In genomic region chr9:63585251-63585650, GRCm38 (mm10) we compare ENCODE assay signal across 39 mouse cellular contexts. TPM values are rescaled to one million over a fixed set of nuclear protein-coding genes. Genes with fewer than 3 reads are reported as not detected.
"Had no signal": no experiment of that assay in that cellular context is flagged by ENCODE, and none has a peak within 500 bp of the region (broad histone marks: within the 10 kb centered on the region; RNA-seq: fewer than 3 reads in every experiment).

No protein-coding gene starts in this region.

- ATAC-seq: hindbrain, embryonic 16.5 days; hindbrain, postnatal 0 days; inflammation-experienced regulatory T-cells, adult 6 months; intestine, embryonic 15.5 days had no signal

- H3K27me3 ChIP-seq: heart, embryonic 12.5 days; heart, embryonic 13.5 days; heart, embryonic 15.5 days; hindbrain, embryonic 12.5 days; hindbrain, embryonic 13.5 days; hindbrain, embryonic 15.5 days; intestine, embryonic 15.5 days; kidney, embryonic 15.5 days had no signal

- H3K4me3 ChIP-seq: heart, embryonic 10.5 days; heart, embryonic 12.5 days; heart, embryonic 13.5 days; heart, embryonic 15.5 days; hindbrain, embryonic 10.5 days; hindbrain, embryonic 12.5 days; hindbrain, embryonic 13.5 days; hindbrain, embryonic 15.5 days; intestine, embryonic 15.5 days; kidney, embryonic 15.5 days; layer of hippocampus, adult 2 months; left cerebral cortex, adult 2 months had no signal

- DNase-seq: heart, postnatal 10 days; heart, postnatal 14 days; heart, postnatal 36 days; kidney, adult 11 months; kidney, adult 18-20 months; kidney, adult 2 months; kidney, adult 8-10 months; kidney, adult 9 months; kidney, postnatal 10 days; kidney, postnatal 14 days; kidney, postnatal 25 days; kidney, postnatal 36 days; kidney, postnatal 4 days; layer of hippocampus, adult 9-11 months; layer of hippocampus, postnatal 36 days had no signal

- H3K4me1 ChIP-seq: heart, embryonic 12.5 days; hindbrain, embryonic 10.5 days; hindbrain, embryonic 12.5 days; hindbrain, embryonic 13.5 days; hindbrain, embryonic 15.5 days; kidney, embryonic 15.5 days had no signal

- H3K27ac ChIP-seq: heart, embryonic 10.5 days; heart, embryonic 13.5 days; heart, embryonic 15.5 days; hindbrain, embryonic 10.5 days; hindbrain, embryonic 12.5 days; hindbrain, embryonic 13.5 days; hindbrain, embryonic 14.5 days; hindbrain, embryonic 15.5 days; hindbrain, postnatal 0 days; intestine, embryonic 15.5 days; kidney, embryonic 15.5 days; kidney, postnatal 0 days; layer of hippocampus, adult 2 months; left cerebral cortex, adult 2 months had no signal

- H3K4me2 ChIP-seq: heart, embryonic 11.5 days; heart, embryonic 12.5 days; heart, embryonic 13.5 days; heart, embryonic 15.5 days; hindbrain, embryonic 12.5 days; hindbrain, embryonic 13.5 days; hindbrain, embryonic 14.5 days; hindbrain, embryonic 15.5 days; intestine, embryonic 15.5 days; kidney, embryonic 15.5 days had no signal

- H3K9me3 ChIP-seq: heart, embryonic 10.5 days; heart, embryonic 12.5 days; heart, embryonic 15.5 days; intestine, embryonic 15.5 days had no signal

- H3K9ac ChIP-seq: heart, embryonic 12.5 days; heart, embryonic 13.5 days; heart, embryonic 15.5 days; hindbrain, embryonic 12.5 days; hindbrain, embryonic 13.5 days; hindbrain, embryonic 14.5 days; hindbrain, embryonic 15.5 days; intestine, embryonic 15.5 days; kidney, embryonic 15.5 days had no signal

- H3K36me3 ChIP-seq: heart, embryonic 10.5 days; heart, embryonic 12.5 days; heart, embryonic 13.5 days; heart, embryonic 15.5 days; hindbrain, embryonic 10.5 days; hindbrain, embryonic 12.5 days; hindbrain, embryonic 13.5 days; hindbrain, embryonic 15.5 days; intestine, embryonic 15.5 days; kidney, embryonic 15.5 days had no signal

RNA-seq across cellular contexts. Expression of gene Iqch, which starts 17.0 kb away (rescaled TPM):
- total RNA-seq: heart, adult 8-10 months; heart, postnatal 10 days; heart, postnatal 14 days; heart, postnatal 25 days; heart, postnatal 36 days; left cerebral cortex, adult 18-20 months; left cerebral cortex, adult 2 months had no signal
- polyA plus RNA-seq: heart, embryonic 10.5 days; heart, embryonic 13.5 days; heart, embryonic 14.5 days; inflammation-experienced regulatory T-cells, adult 6 months; kidney, embryonic 16.5 days; large intestine, adult 2 months had no signal
